Mouse (Mus musculus) heart, adult 2 months (tissue): Measurements from ENCODE around the gene Dennd2a.

Experiments used
- CTCF ChIP-seq: fragments of 200-600 bp; IDR thresholded peaks from 2 replicates; pipeline ENCODE4 v1.8.1; 2022; ENCODE audit warnings: antibody characterized with exemption, mild to moderate bottlenecking, moderate library complexity
- EP300 ChIP-seq: fragments of 200-500 bp; IDR thresholded peaks from 2 replicates; pipeline ENCODE4 v1.6.1; 2011; ENCODE audit warnings: low read depth, low read length, control low read depth; ENCODE audit not compliant: insufficient read depth

- TF ChIP-seq EP300 (no peak), CTCF (no peak)
Observed at GRCm38 (mm10) chr6:39493129-39493714, 64.4 kb downstream of the Dennd2a start.
